Mouse (Mus musculus): Measurements from ENCODE around the gene Alox5. TPM values are rescaled to one million over a fixed set of nuclear protein-coding genes. Genes with fewer than 3 reads are reported as not detected.

Gene Alox5
- polyA plus RNA-seq, 1 experiment from 2014 or later, result 0.87 TPM

- Histone ChIP-seq H3K4me2 (no peak overlapping the region), H3K36me3 (ENCODE audit: insufficient read depth) (no peaks in the 10 kb centered on the region), H3K27me3 (ENCODE audit: insufficient read depth, low read length) (no peaks in the 10 kb centered on the region), H3K9me3 (ENCODE audit: low read depth, low read length) (no peaks in the 10 kb centered on the region), H3K9ac (no peak overlapping the region), H3K4me1 (ENCODE audit: insufficient read depth) (no peaks in the 10 kb centered on the region), H3K4me3 (ENCODE audit: low read depth, low read length) (no peak overlapping the region), H3K27ac (ENCODE audit: low read depth) (no peak overlapping the region)
- TF ChIP-seq CTCF (IDR thresholded peaks at IDR 0.05; ENCODE audit: low read depth), result no peak
- ATAC-seq (ENCODE audit: insufficient read depth) (no peak; the same call in 1 of the 2 replicates), DNase-seq (peak; percentile 13)
- WGBS, result 56% methylated on average over 1 of the region's 1 CpGs
These were observed 86.8 kb downstream of the Alox5 start for GRCm38 (mm10) chr6:116374136-116374535.

GRCm38 (mm10) chr6:116371500-116371899 lies 89.5 kb downstream of the Alox5 start:
- H3K9ac ChIP-seq, result no peak overlapping the region
- H3K4me1 ChIP-seq (ENCODE audit: insufficient read depth), result no peaks in the 10 kb centered on the region
- H3K4me2 ChIP-seq, result no peak overlapping the region
- TF ChIP-seq CTCF (IDR thresholded peaks at IDR 0.05; ENCODE audit: low read depth), result no peak
- H3K4me3 ChIP-seq (ENCODE audit: low read depth, low read length), result no peak overlapping the region
- no peaks in the 10 kb centered on the region for H3K9me3 ChIP-seq (ENCODE audit: low read depth, low read length)
- WGBS, result 94% methylated on average over 3 of the region's 3 CpGs
- DNase-seq (no peak), ATAC-seq (ENCODE audit: insufficient read depth) (no peak)
- H3K36me3 ChIP-seq (ENCODE audit: insufficient read depth), result no peaks in the 10 kb centered on the region
- no peak overlapping the region for H3K27ac ChIP-seq (ENCODE audit: low read depth)
- no peaks in the 10 kb centered on the region for H3K27me3 ChIP-seq (ENCODE audit: insufficient read depth, low read length)

DNA sequence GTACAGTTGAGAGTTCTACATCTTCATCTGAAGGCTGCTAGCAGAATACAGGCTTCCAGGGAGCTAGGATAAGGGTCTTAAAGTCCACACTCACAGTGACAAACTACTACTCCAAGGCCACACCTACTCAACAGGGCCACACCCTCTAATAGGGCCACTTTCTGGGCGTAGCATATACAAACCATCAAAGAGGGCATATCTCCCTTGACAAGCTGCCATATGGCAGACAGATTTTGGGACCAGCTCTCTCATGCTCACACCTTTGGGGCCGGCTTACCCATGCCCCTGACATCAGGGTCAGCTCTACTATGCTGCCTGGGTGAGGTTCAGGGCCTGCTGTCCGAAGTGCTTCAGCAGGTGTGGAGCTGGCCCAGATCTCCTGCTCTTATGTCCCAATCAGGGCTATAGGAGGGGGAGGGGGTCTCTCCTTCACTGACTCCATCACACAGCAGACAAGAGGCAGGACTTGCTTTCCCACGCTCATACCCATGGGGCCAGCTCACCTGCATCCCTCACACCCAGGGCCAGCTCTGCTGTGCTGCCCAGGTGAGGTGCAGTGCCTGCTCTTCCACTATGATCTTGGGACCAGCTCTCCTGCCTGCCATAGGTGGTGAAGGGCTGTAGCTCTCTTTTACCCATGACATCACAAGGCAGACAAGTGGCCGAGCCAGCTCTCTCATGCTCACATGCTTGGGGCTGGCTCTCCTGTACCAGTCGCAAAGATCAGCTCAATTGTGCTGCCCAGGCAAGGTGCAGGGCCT lies 90.6 kb downstream of the Alox5 start:
- Histone ChIP-seq H3K4me1 (ENCODE audit: insufficient read depth) (no peaks in the 10 kb centered on the region), H3K4me3 (ENCODE audit: low read depth, low read length) (no peak overlapping the region), H3K36me3 (ENCODE audit: insufficient read depth) (no peaks in the 10 kb centered on the region), H3K27me3 (ENCODE audit: insufficient read depth, low read length) (no peaks in the 10 kb centered on the region), H3K9me3 (ENCODE audit: low read depth, low read length) (no peaks in the 10 kb centered on the region), H3K27ac (ENCODE audit: low read depth) (no peak overlapping the region), H3K4me2 (no peak overlapping the region), H3K9ac (no peak overlapping the region)
- TF ChIP-seq CTCF (IDR thresholded peaks at IDR 0.05; ENCODE audit: low read depth), result no peak
- no peak for DNase-seq
- 65% methylated on average over 6 of the region's 6 CpGs for WGBS
- peak; percentile 58; the same call in 1 of the 2 replicates for ATAC-seq (ENCODE audit: insufficient read depth)

GRCm38 (mm10) chr6:116369811-116370210 lies 91.2 kb downstream of the Alox5 start:
- H3K4me1 ChIP-seq (ENCODE audit: insufficient read depth), result no peaks in the 10 kb centered on the region
- H3K9ac ChIP-seq, result no peak overlapping the region
- ATAC-seq (ENCODE audit: insufficient read depth) (no peak), DNase-seq (no peak)
- TF ChIP-seq CTCF (IDR thresholded peaks at IDR 0.05; ENCODE audit: low read depth), result no peak
- H3K4me2 ChIP-seq, result no peak overlapping the region
- 91% methylated on average over 1 of the region's 1 CpGs for WGBS
- no peak overlapping the region for H3K4me3 ChIP-seq (ENCODE audit: low read depth, low read length)
- H3K27ac ChIP-seq (ENCODE audit: low read depth), result no peak overlapping the region
- no peaks in the 10 kb centered on the region for H3K27me3 ChIP-seq (ENCODE audit: insufficient read depth, low read length)
- H3K9me3 ChIP-seq (ENCODE audit: low read depth, low read length), result no peaks in the 10 kb centered on the region
- H3K36me3 ChIP-seq (ENCODE audit: insufficient read depth), result no peaks in the 10 kb centered on the region

DNA sequence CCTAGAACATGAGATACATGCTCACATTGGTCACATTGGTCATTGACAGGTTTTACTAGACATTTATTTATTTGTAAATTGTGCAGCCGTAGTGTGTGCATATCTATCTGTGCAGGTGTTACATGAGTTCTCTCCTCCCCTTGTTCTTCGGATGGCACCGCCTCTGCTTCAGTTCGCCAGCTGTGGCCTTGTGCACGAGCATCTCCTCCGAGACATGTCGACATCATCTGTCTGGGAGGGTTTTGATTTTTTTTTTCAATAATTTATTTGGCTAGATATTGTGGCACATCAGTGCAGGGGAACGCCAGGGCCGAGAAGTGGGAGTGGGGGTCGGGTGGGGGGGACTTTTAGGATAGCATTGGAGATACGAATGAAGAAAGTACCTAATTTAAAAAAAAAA lies 93.0 kb downstream of the Alox5 start:
- no peak overlapping the region for H3K27ac ChIP-seq (ENCODE audit: low read depth)
- H3K36me3 ChIP-seq (ENCODE audit: insufficient read depth), result no peaks in the 10 kb centered on the region
- no peak overlapping the region for H3K4me3 ChIP-seq (ENCODE audit: low read depth, low read length)
- no peak for DNase-seq
- no peak for ATAC-seq (ENCODE audit: insufficient read depth)
- no peaks in the 10 kb centered on the region for H3K27me3 ChIP-seq (ENCODE audit: insufficient read depth, low read length)
- no peak overlapping the region for H3K9ac ChIP-seq
- H3K4me1 ChIP-seq (ENCODE audit: insufficient read depth), result no peaks in the 10 kb centered on the region
- H3K4me2 ChIP-seq, result no peak overlapping the region
- no peaks in the 10 kb centered on the region for H3K9me3 ChIP-seq (ENCODE audit: low read depth, low read length)
- 72% methylated on average over 11 of the region's 11 CpGs for WGBS
- no peak for TF ChIP-seq CTCF (IDR thresholded peaks at IDR 0.05; ENCODE audit: low read depth)

GRCm38 (mm10) chr6:116361993-116362392 lies 99.0 kb downstream of the Alox5 start:
- H3K4me3 ChIP-seq (ENCODE audit: low read depth, low read length), result no peak overlapping the region
- no peak overlapping the region for H3K27ac ChIP-seq (ENCODE audit: low read depth)
- DNase-seq (no peak), ATAC-seq (ENCODE audit: insufficient read depth) (no peak)
- 72% methylated on average over 4 of the region's 4 CpGs for WGBS
- H3K36me3 ChIP-seq (ENCODE audit: insufficient read depth), result no peaks in the 10 kb centered on the region
- no peak overlapping the region for H3K9ac ChIP-seq
- H3K4me2 ChIP-seq, result no peak overlapping the region
- H3K4me1 ChIP-seq (ENCODE audit: insufficient read depth), result no peaks in the 10 kb centered on the region
- no peak for TF ChIP-seq CTCF (IDR thresholded peaks at IDR 0.05; ENCODE audit: low read depth)
- no peaks in the 10 kb centered on the region for H3K27me3 ChIP-seq (ENCODE audit: insufficient read depth, low read length)
- no peaks in the 10 kb centered on the region for H3K9me3 ChIP-seq (ENCODE audit: low read depth, low read length)

GRCm38 (mm10) chr6:116361463-116361862 lies 99.5 kb downstream of the Alox5 start:
- DNase-seq, result no peak
- no peaks in the 10 kb centered on the region for H3K4me1 ChIP-seq (ENCODE audit: insufficient read depth)
- H3K27me3 ChIP-seq (ENCODE audit: insufficient read depth, low read length), result no peaks in the 10 kb centered on the region
- H3K4me3 ChIP-seq (ENCODE audit: low read depth, low read length), result no peak overlapping the region
- no peak overlapping the region for H3K9ac ChIP-seq
- H3K4me2 ChIP-seq, result no peak overlapping the region
- no peak for TF ChIP-seq CTCF (IDR thresholded peaks at IDR 0.05; ENCODE audit: low read depth)
- no peak overlapping the region for H3K27ac ChIP-seq (ENCODE audit: low read depth)
- no peaks in the 10 kb centered on the region for H3K36me3 ChIP-seq (ENCODE audit: insufficient read depth)
- 65% methylated on average over 3 of the region's 3 CpGs for WGBS
- H3K9me3 ChIP-seq (ENCODE audit: low read depth, low read length), result no peaks in the 10 kb centered on the region
- ATAC-seq (ENCODE audit: insufficient read depth), result no peak

Other genes with a start within 250 kb of the Alox5 start
- 6.9 and 7.4 TPM in 2 replicates for gene Zfand4, start 197.0 kb downstream of the Alox5 start, polyA plus RNA-seq (2014; fragmentation: Nextera tagmentation; extraction: Ambion mirVana)
- gene March8, start 123.2 kb downstream of the Alox5 start, polyA plus RNA-seq (2014; fragmentation: Nextera tagmentation; extraction: Ambion mirVana), result 29.0 and 30.8 TPM in 2 replicates
- gene Olfr211, start 27.9 kb upstream of the Alox5 start, polyA plus RNA-seq (2014; fragmentation: Nextera tagmentation; extraction: Ambion mirVana), result not detected in 2 replicates
- not detected in 2 replicates for gene Olfr212, start 45.3 kb upstream of the Alox5 start, polyA plus RNA-seq (2014; fragmentation: Nextera tagmentation; extraction: Ambion mirVana)
- gene Olfr213, start 77.3 kb upstream of the Alox5 start, polyA plus RNA-seq (2014; fragmentation: Nextera tagmentation; extraction: Ambion mirVana), result not detected in 2 replicates
- gene Gm5580, start 90.0 kb upstream of the Alox5 start, polyA plus RNA-seq (2014; fragmentation: Nextera tagmentation; extraction: Ambion mirVana), result 0.58 and 0.68 TPM in 2 replicates
- gene Olfr214, start 93.1 kb upstream of the Alox5 start, polyA plus RNA-seq (2014; fragmentation: Nextera tagmentation; extraction: Ambion mirVana), result not detected in 2 replicates
- not detected in 2 replicates for gene Olfr215, start 123.0 kb upstream of the Alox5 start, polyA plus RNA-seq (2014; fragmentation: Nextera tagmentation; extraction: Ambion mirVana)
- gene Zfp422, start 167.8 kb upstream of the Alox5 start, polyA plus RNA-seq (2014; fragmentation: Nextera tagmentation; extraction: Ambion mirVana), result 181 and 186 TPM in 2 replicates
- 23.5 and 24.0 TPM in 2 replicates for gene Depp1, start 189.4 kb upstream of the Alox5 start, polyA plus RNA-seq (2014; fragmentation: Nextera tagmentation; extraction: Ambion mirVana)
- gene Rassf4, start 212.8 kb upstream of the Alox5 start, polyA plus RNA-seq (2014; fragmentation: Nextera tagmentation; extraction: Ambion mirVana), result 5.1 and 5.6 TPM in 2 replicates

Data from lung, embryonic 14.5 days (tissue).